ENCODE assay signal across 8 mouse cellular contexts in the genomic region with DNA sequence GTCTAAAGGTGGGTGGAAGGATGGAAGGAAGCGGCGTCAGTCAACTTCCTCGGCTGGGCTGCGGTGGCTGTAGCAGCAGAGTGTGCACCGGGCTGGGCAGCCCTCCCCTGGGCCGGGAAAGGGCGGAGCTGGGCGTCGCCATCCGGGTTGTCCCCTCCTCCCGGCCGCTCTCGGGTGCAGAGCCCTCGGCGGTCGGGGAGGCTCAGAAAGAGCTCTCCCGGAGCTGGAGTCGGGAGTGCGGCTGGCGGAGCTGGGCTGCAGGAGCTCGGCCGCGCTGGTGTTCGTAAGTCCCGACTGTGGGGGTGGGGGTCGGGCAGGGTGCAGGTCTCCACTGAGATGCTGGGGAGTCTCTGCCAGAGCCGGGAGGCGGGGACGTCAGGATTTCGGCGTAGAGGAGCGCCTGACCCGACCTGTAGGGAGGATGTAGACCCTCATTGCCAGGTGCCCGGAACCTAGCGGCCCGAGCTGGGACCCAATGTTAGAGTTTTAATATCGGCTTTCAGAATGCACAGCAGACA. TPM values are rescaled to one million over a fixed set of nuclear protein-coding genes. Genes with fewer than 3 reads are reported as not detected.
DNase-seq lines count a peak whose midpoint lies in the region; ATAC-seq and TF ChIP-seq lines count a peak whose summit lies in the region.

A gene (plus strand): TSS at position 203 of the 518 bp plus-strand sequence.

- no peak for TF ChIP-seq CTCF in stomach, postnatal 0 days (IDR thresholded peaks at IDR 0.05; ENCODE audit: low read depth)

- H3K27me3 ChIP-seq in forebrain, embryonic 14.5 days (replicated peaks; ENCODE audit: control insufficient read depth, insufficient read depth, low read length): no peaks in the 10 kb centered on the region
- peaks cover 20% of the 10 kb centered on the region for H3K27me3 ChIP-seq in liver, embryonic 16.5 days (ENCODE audit: control insufficient read depth, insufficient read depth, low read depth, low read length)
- no peaks in the 10 kb centered on the region for H3K27me3 ChIP-seq in neural tube, embryonic 12.5 days (replicated peaks)
- H3K27me3 ChIP-seq in stomach, postnatal 0 days (ENCODE audit: control insufficient read depth, insufficient read depth, low read length): no peaks in the 10 kb centered on the region

- H3K4me3 ChIP-seq in forebrain, embryonic 14.5 days (ENCODE audit: low read depth, low read length): peak within 1 kb of the TSS; percentile 70
- H3K4me3 ChIP-seq in liver, embryonic 16.5 days (ENCODE audit: low read depth, low read length): peak within 1 kb of the TSS; percentile 65
- H3K4me3 ChIP-seq in neural tube, embryonic 12.5 days: peak within 1 kb of the TSS; percentile 73
- H3K4me3 ChIP-seq in stomach, postnatal 0 days (ENCODE audit: low read depth, low read length): peak within 1 kb of the TSS; percentile 74

- peak; percentile 98 for ATAC-seq in forebrain, embryonic 14.5 days
- peak; percentile 95 for ATAC-seq in liver, embryonic 16.5 days (ENCODE audit: low read depth)
- ATAC-seq in neural tube, embryonic 12.5 days (ENCODE audit: low FRiP score, low read depth): peak; percentile 98
- peak; percentile 98 for ATAC-seq in stomach, postnatal 0 days (ENCODE audit: low FRiP score, low TSS enrichment)

- H3K36me3 ChIP-seq in forebrain, embryonic 14.5 days (ENCODE audit: control insufficient read depth, insufficient read depth, low read length): no peaks in the 10 kb centered on the region
- H3K36me3 ChIP-seq in liver, embryonic 16.5 days (ENCODE audit: control insufficient read depth, insufficient read depth): no peaks in the 10 kb centered on the region
- H3K36me3 ChIP-seq in neural tube, embryonic 12.5 days: no peaks in the 10 kb centered on the region
- H3K36me3 ChIP-seq in stomach, postnatal 0 days (ENCODE audit: control insufficient read depth, insufficient read depth, low read length): no peaks in the 10 kb centered on the region

- TF ChIP-seq EP300 in stomach, postnatal 0 days (optimal IDR thresholded peaks at IDR 0.05): no peak

- H3K4me2 ChIP-seq in forebrain, embryonic 14.5 days (ENCODE audit: low read length): peak within 1 kb of the TSS; percentile 73
- peak within 1 kb of the TSS; percentile 90 for H3K4me2 ChIP-seq in liver, embryonic 16.5 days (ENCODE audit: low read depth, low read length)
- peak within 1 kb of the TSS; percentile 68 for H3K4me2 ChIP-seq in neural tube, embryonic 12.5 days (replicated peaks)
- H3K4me2 ChIP-seq in stomach, postnatal 0 days (replicated peaks; ENCODE audit: low read depth): peak within 1 kb of the TSS; percentile 85

- H3K9me3 ChIP-seq in forebrain, embryonic 14.5 days (replicated peaks; ENCODE audit: control insufficient read depth, low read length): no peaks in the 10 kb centered on the region
- no peaks in the 10 kb centered on the region for H3K9me3 ChIP-seq in liver, embryonic 16.5 days (replicated peaks; ENCODE audit: control insufficient read depth, low read length)
- no peaks in the 10 kb centered on the region for H3K9me3 ChIP-seq in neural tube, embryonic 12.5 days
- H3K9me3 ChIP-seq in stomach, postnatal 0 days (ENCODE audit: control insufficient read depth, low read length): no peaks in the 10 kb centered on the region

- intact Hi-C loops in heart, postnatal 14 days (cut with DNase I): loop anchor here (2.0 kb wide), 1 partner anchor 278 kb away; no protein-coding TSS in a partner anchor

- DNase-seq in CD8-positive naive resting alpha-beta T cell, adult 2 months (ENCODE audit: low read depth in 2 of 2, low spot score in 2 of 2): peak; percentile 59 to 61
- DNase-seq in c-Kit-positive CD71-positive TER-119-negative erythroid progenitor cells, embryonic 14.5 days (ENCODE audit: low read depth): peak; percentile 56
- DNase-seq in forebrain, embryonic 14.5 days (ENCODE audit: low spot score): peak; percentile 89
- DNase-seq in heart, postnatal 14 days: peak; percentile 88
- DNase-seq in large intestine, adult 2 months (ENCODE audit: low read depth, low spot score): peak; percentile 52
- DNase-seq in stomach, postnatal 0 days (ENCODE audit: low spot score): peak; percentile 93

- peak within 1 kb of the TSS; percentile 87 for H3K27ac ChIP-seq in forebrain, embryonic 14.5 days (ENCODE audit: low read depth, low read length)
- H3K27ac ChIP-seq in liver, embryonic 16.5 days (ENCODE audit: low read length): no peak within 1 kb of the TSS
- peak within 1 kb of the TSS; percentile 50 for H3K27ac ChIP-seq in neural tube, embryonic 12.5 days
- peak within 1 kb of the TSS; percentile 91 for H3K27ac ChIP-seq in stomach, postnatal 0 days (replicated peaks)

- WGBS in forebrain, embryonic 14.5 days: under 1% methylated on average over 36 of the region's 37 CpGs
- under 1% methylated on average over 35 of the region's 37 CpGs for WGBS in large intestine, adult 2 months
- WGBS in liver, embryonic 16.5 days (ENCODE audit: insufficient replicate concordance): under 1% methylated on average over 30 of the region's 37 CpGs
- WGBS in neural tube, embryonic 12.5 days: under 1% methylated on average over 36 of the region's 37 CpGs
- under 1% methylated on average over 35 of the region's 37 CpGs for WGBS in stomach, postnatal 0 days

- peak within 1 kb of the TSS; percentile 82 for H3K9ac ChIP-seq in forebrain, embryonic 14.5 days (ENCODE audit: low read length)
- H3K9ac ChIP-seq in liver, embryonic 16.5 days (ENCODE audit: low read depth, low read length): peak within 1 kb of the TSS; percentile 39
- peak within 1 kb of the TSS; percentile 77 for H3K9ac ChIP-seq in neural tube, embryonic 12.5 days
- peak within 1 kb of the TSS; percentile 72 for H3K9ac ChIP-seq in stomach, postnatal 0 days (ENCODE audit: low read length)

- peaks cover 2% of the 10 kb centered on the region; the same call in 1 of the 2 replicates for H3K4me1 ChIP-seq in forebrain, embryonic 14.5 days (ENCODE audit: control insufficient read depth, insufficient read depth, low read length)
- H3K4me1 ChIP-seq in liver, embryonic 16.5 days (ENCODE audit: control insufficient read depth, low read depth, low read length): peaks cover 3% of the 10 kb centered on the region; the same call in 1 of the 2 replicates
- peaks cover 9% of the 10 kb centered on the region; the same call in 1 of the 2 replicates for H3K4me1 ChIP-seq in neural tube, embryonic 12.5 days
- H3K4me1 ChIP-seq in stomach, postnatal 0 days (replicated peaks; ENCODE audit: control insufficient read depth, insufficient read depth): no peaks in the 10 kb centered on the region; the same call in 1 of the 2 replicates

RNA-seq across cellular contexts. Expression of the gene that starts here (rescaled TPM):
- 18.7 and 23.0 TPM in 2 replicates for polyA plus RNA-seq in forebrain, embryonic 14.5 days (2014; fragmentation: Nextera tagmentation; extraction: Ambion mirVana)
- 1 to 10 TPM; 2.4 to 3.6 TPM for total RNA-seq in heart, postnatal 14 days (2021)
- 3.0 and 5.0 TPM in 2 replicates for polyA plus RNA-seq in large intestine, adult 2 months (2012; rRNA removed)
- polyA plus RNA-seq in liver, embryonic 16.5 days (2015; fragmentation: Nextera tagmentation; extraction: Ambion mirVana): 0.33 and 0.36 TPM in 2 replicates
- polyA plus RNA-seq in neural tube, embryonic 12.5 days (2016; fragmentation: Nextera tagmentation; extraction: Ambion mirVana): 11.0 and 12.1 TPM in 2 replicates
- polyA plus RNA-seq in stomach, postnatal 0 days (2015; fragmentation: Nextera tagmentation; extraction: Ambion mirVana): 10.5 and 12.1 TPM in 2 replicates

Comparison
In these comparisons a context has a peak if more than half of its experiments do, and no peak if none do; other contexts are left out.
1. Peak in ATAC-seq, H3K4me3 ChIP-seq, H3K9ac ChIP-seq and H3K4me2 ChIP-seq in liver, embryonic 16.5 days; RNA of the gene not detected or under 1 TPM.